Mouse (Mus musculus): ENCODE data around the gene Tmod1.

DNA sequence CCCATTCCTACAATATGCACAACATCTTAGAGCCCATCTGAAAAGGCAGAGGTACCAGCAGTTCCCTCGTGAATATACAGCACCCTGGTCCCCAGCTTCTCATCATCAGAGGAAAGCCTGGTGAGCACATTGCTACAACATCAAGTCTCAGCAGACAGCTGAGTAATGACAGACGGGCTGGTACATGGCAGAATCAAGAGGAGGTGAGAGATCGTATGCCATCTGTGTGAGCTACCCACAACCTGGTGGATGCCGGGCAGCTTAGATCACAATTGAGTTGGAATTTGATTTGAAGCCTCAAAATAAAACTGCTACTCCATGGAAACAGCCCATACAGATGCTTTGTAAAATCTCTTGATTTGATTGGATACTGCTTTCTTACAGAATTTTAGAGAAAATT is 40.2 kb upstream of the Tmod1 start:
- TF ChIP-seq TAL1 (IDR thresholded peaks at IDR 0.05; ENCODE audit: low read length): no peak
- no peak for TF ChIP-seq GATA1 (IDR thresholded peaks at IDR 0.05; ENCODE audit: low read length)
